Mouse (Mus musculus) erythroblast, embryonic 14.5 days (primary cell): ENCODE results near the gene Kmt2b. TPM values are rescaled to one million over a fixed set of nuclear protein-coding genes. Genes with fewer than 3 reads are reported as not detected.
A peak's percentile ranks its signal among the peaks of the same experiment; 100 is the strongest.

Source experiments
- H3K27me3 ChIP-seq: 2 replicates; pipeline ENCODE4 v1.6.1; 2012; ENCODE audit warnings: inconsistent platforms; ENCODE audit not compliant: control insufficient read depth
- H3K36me3 ChIP-seq: 2 replicates; pipeline ENCODE4 v1.6.1; 2012; ENCODE audit warnings: mild to moderate bottlenecking, inconsistent platforms; ENCODE audit not compliant: control insufficient read depth
- H3K4me1 ChIP-seq: 2 replicates; pipeline ENCODE4 v1.6.1; 2012; ENCODE audit warnings: inconsistent platforms; ENCODE audit not compliant: control insufficient read depth
- H3K4me3 ChIP-seq: replicated peaks from 2 replicates; pipeline ENCODE3; 2012; ENCODE audit warnings: moderate library complexity, mild to moderate bottlenecking, inconsistent platforms
- H3K9me3 ChIP-seq: 2 replicates; pipeline ENCODE4 v1.6.1; 2012; ENCODE audit warnings: low read length, inconsistent platforms, mixed read lengths; ENCODE audit not compliant: control insufficient read depth
- GATA1 ChIP-seq: IDR thresholded peaks from 2 replicates; pipeline ENCODE4 v1.6.1; 2012; ENCODE audit warnings: low read length, inconsistent platforms, mixed read lengths
- TAL1 ChIP-seq: IDR thresholded peaks from 3 replicates; pipeline ENCODE4 v1.6.1; 2012; ENCODE audit warnings: low read length, inconsistent platforms, mixed read lengths
- polyA plus RNA-seq: library from polyadenylated mRNA; stranded (reverse); fragments of >175 nt; gene quantifications from 2 replicates; pipeline ENCODE4 v1.2.3, GENCODE M21; 2012

Gene Kmt2b
- polyA plus RNA-seq, 1 experiment: 5.2 TPM

DNA sequence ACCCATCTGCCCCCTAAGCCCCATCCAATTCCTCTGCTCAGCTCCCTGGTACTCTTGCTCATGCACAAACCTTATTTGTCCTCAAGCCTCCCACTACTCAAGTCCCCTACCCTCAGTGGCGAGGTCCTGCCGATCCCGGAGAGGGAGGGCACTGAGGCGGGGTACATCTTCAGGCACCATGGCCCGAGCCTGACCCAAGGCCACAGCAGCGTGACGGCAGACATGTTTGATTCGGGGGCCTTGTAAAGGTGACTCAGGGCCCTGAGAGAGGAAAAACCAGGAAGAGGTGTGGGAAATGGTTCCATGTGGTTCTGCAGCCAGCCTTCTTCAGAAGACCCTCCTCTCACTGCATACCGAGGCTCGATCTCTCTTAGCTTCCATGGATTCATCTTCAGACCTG, 4.2 kb downstream of the Kmt2b start:
- Histone ChIP-seq H3K36me3 (peaks cover 79% of the 10 kb centered on the region), H3K4me3 (no peak overlapping the region), H3K4me1 (peaks cover 30% of the 10 kb centered on the region), H3K27me3 (no peaks in the 10 kb centered on the region), H3K9me3 (no peaks in the 10 kb centered on the region)
- no peak for TF ChIP-seq GATA1
- TF ChIP-seq TAL1: no peak

DNA sequence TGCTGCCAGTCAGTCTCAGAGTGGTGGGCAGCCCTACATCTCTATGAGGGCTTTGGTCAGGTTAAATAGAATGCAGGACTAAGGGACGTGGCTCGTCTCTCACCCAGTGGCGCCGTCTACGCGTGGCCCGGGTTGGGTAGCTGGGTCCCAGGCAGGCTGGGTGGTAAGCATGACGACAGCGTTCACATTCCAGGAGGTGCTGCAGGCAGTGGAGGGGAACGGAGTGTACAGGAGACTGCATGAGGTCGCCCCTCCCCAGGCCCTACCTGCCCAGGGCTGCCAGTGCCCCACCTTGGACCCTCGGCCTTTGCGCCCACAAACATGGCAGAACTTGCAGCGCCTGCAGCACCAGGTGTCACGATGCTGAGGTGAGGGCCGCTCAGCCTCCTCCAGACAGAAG, 7.0 kb downstream of the Kmt2b start:
- peaks cover 99% of the 10 kb centered on the region for H3K36me3 ChIP-seq
- peaks cover 11% of the 10 kb centered on the region for H3K4me1 ChIP-seq
- H3K9me3 ChIP-seq: no peaks in the 10 kb centered on the region
- H3K27me3 ChIP-seq: no peaks in the 10 kb centered on the region
- TF ChIP-seq GATA1: no peak
- no peak overlapping the region for H3K4me3 ChIP-seq

DNA sequence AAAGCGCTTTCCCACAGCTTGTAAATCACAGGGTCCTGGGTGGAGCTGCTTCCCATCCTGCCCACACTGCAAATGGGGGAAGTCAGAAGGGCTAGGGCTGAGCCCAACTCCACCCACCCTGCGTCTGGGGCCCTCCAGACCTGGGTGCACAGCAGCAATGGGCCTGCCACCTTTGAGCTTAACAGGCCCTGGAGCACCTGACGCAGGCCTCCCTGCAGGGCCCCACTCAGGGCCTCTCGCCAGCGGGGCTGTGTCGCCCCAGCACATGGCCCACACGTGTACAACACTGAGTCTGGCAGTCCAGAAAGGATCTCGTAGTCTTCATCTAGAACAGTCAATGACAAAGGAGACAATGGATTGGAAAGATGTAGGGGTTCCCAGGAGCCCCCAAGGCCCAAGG, 8.6 kb downstream of the Kmt2b start:
- no peak overlapping the region for H3K4me3 ChIP-seq
- H3K36me3 ChIP-seq: peaks cover 99% of the 10 kb centered on the region
- no peaks in the 10 kb centered on the region for H3K9me3 ChIP-seq
- TF ChIP-seq TAL1 (no peak), GATA1 (no peak)
- H3K4me1 ChIP-seq: peaks cover 2% of the 10 kb centered on the region
- no peaks in the 10 kb centered on the region for H3K27me3 ChIP-seq

DNA sequence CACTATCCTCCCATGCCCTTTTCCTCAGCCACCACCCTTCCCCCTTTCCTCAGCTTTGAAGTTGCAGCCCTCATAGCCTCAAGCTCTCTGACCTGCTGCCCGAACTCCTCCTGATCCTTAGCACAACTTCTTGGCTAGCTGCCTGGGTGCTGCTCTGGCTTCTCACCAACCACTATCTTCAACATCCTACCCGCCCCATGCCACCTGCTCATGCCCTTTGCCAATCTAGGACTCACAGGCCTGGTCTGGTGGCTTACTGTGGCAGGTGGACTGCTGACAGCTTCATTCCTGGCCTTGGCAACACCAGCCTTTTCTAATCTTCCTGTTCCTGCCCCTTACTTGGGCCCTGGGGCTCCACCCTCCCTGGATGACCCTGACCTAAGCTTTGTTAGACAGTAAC, 15.6 kb downstream of the Kmt2b start:
- Histone ChIP-seq H3K36me3 (peaks cover 100% of the 10 kb centered on the region), H3K9me3 (no peaks in the 10 kb centered on the region), H3K4me3 (no peak overlapping the region), H3K27me3 (no peaks in the 10 kb centered on the region), H3K4me1 (peaks cover 19% of the 10 kb centered on the region)
- no peak for TF ChIP-seq TAL1

DNA sequence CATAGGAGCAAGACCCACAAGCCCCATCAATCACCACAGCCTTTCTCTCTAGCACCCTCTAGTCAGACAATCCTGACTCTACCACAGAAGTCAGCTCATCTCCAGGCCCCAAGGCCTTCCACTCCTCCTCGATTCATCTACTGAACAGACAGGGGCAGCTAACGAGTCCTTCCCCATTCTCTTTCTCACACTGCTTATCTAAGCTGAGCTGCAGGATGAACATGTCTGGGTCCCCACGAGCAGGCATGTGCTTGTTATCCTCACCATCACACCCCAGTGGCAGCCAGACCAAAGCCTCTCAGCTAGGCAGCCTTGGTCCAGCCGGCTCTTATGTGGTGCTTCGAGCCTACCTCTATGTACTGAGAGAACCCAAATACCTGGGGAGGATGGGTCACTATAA, 16.1 kb downstream of the Kmt2b start:
- H3K27me3 ChIP-seq: no peaks in the 10 kb centered on the region
- no peak overlapping the region for H3K4me3 ChIP-seq
- peaks cover 19% of the 10 kb centered on the region for H3K4me1 ChIP-seq
- H3K9me3 ChIP-seq: no peaks in the 10 kb centered on the region
- peaks cover 99% of the 10 kb centered on the region for H3K36me3 ChIP-seq
- TF ChIP-seq TAL1 (no peak), GATA1 (no peak)

DNA sequence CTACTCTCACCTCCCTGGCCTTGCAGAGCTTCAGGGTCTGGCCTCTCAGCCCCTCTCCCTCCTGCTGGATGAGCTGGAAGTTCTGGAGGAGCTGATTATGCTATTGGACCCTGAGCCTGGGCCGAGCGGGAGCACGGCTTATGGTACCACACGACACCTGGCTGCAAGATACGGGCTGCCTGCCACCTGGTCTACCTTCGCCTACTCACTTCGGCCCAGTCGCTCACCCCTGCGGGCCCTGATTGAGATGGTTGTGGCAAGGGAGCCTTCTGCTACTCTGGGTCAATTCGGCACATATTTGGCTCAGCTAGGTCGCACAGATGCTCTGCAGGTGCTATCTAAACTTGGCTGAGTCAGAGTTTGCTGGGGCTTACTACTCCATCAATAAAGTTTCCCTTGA, 21.0 kb downstream of the Kmt2b start:
- H3K4me3 ChIP-seq: no peak overlapping the region
- no peak for TF ChIP-seq TAL1
- no peak for TF ChIP-seq GATA1
- no peaks in the 10 kb centered on the region for H3K9me3 ChIP-seq
- peaks cover 83% of the 10 kb centered on the region for H3K36me3 ChIP-seq
- H3K27me3 ChIP-seq: no peaks in the 10 kb centered on the region
- peaks cover 29% of the 10 kb centered on the region for H3K4me1 ChIP-seq

DNA sequence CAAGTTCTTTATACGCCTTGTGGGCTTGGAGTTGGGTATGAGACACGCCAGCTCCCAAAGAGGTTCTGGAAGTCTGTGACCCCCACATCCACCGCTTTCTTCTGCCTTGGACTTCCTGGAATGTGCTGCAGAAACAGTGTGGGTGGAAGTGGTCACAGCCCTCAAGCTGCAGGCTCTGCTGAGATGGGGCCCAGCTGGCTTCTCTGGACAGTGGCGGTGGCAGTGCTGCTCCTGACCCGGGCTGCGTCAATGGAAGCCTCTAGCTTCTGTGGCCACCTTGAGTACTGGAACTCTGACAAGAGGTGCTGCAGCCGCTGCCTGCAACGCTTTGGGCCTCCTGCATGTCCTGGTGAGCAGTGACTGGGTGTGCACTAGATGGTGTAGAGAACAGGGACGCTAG, 22.5 kb downstream of the Kmt2b start:
- H3K4me3 ChIP-seq: no peak overlapping the region
- TF ChIP-seq GATA1: no peak
- H3K36me3 ChIP-seq: peaks cover 73% of the 10 kb centered on the region
- H3K9me3 ChIP-seq: no peaks in the 10 kb centered on the region
- H3K27me3 ChIP-seq: no peaks in the 10 kb centered on the region
- H3K4me1 ChIP-seq: peaks cover 33% of the 10 kb centered on the region

DNA sequence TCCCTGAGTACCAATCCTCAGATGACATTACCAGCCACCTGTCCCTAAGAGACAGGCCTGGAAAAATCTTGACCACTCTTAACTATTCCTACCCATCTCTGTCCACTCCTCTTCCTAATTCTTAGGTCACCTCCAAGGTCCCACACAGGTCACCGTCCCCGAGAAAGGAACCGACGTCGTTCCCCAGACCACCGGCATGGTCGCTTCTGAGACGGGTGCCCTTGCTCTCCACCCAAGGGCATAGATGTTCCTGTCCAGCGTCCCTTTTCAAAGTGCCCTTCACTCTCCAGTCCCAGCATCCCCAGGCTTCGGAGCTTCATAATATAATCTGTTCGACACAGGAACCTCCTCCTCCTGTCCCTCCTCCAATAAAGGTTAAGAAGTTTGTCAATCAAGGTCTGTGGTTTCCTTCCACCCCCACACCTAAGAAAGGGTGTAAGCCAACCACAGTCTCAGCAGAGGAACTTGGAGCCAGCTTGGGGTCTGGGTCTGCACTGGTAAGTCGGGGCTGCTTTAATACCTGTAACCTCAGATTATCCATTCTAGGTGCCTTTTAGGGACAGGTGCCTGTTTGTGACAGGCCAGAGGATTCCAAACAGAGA, 23.5 kb downstream of the Kmt2b start, which contains the start of gene Igflr1:
Gene Igflr1 (plus strand): TSS at position 458 of the 602 bp plus-strand sequence.
- H3K9me3 ChIP-seq: no peaks in the 10 kb centered on the region
- peak within 1 kb of the TSS; percentile 94 for H3K4me3 ChIP-seq
- no peak for TF ChIP-seq GATA1
- no peak for TF ChIP-seq TAL1
- H3K4me1 ChIP-seq: peaks cover 40% of the 10 kb centered on the region
- H3K36me3 ChIP-seq: peaks cover 69% of the 10 kb centered on the region
- no peaks in the 10 kb centered on the region for H3K27me3 ChIP-seq

DNA sequence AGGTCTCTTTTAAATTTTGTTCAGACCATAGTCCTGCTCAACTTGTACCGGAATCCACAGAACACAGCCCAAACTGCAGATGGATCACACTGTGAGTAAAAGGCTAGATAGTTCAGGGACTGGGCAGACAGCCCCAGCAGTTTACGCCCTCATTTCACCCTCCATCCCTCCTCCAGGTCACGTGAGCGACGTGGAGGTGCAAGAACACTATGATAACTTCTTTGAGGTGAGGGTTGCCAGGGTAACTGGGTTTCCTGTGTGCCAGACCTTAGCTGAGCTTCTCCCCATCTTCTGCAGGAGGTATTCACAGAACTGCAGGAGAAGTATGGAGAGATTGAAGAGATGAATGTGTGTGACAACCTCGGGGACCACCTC, 24.6 kb downstream of the Kmt2b start:
- peaks cover 57% of the 10 kb centered on the region for H3K36me3 ChIP-seq
- H3K4me3 ChIP-seq: peak overlapping the region; percentile 94
- no peaks in the 10 kb centered on the region for H3K9me3 ChIP-seq
- peaks cover 50% of the 10 kb centered on the region for H3K4me1 ChIP-seq
- H3K27me3 ChIP-seq: no peaks in the 10 kb centered on the region
- TF ChIP-seq TAL1: no peak
- TF ChIP-seq GATA1: no peak

DNA sequence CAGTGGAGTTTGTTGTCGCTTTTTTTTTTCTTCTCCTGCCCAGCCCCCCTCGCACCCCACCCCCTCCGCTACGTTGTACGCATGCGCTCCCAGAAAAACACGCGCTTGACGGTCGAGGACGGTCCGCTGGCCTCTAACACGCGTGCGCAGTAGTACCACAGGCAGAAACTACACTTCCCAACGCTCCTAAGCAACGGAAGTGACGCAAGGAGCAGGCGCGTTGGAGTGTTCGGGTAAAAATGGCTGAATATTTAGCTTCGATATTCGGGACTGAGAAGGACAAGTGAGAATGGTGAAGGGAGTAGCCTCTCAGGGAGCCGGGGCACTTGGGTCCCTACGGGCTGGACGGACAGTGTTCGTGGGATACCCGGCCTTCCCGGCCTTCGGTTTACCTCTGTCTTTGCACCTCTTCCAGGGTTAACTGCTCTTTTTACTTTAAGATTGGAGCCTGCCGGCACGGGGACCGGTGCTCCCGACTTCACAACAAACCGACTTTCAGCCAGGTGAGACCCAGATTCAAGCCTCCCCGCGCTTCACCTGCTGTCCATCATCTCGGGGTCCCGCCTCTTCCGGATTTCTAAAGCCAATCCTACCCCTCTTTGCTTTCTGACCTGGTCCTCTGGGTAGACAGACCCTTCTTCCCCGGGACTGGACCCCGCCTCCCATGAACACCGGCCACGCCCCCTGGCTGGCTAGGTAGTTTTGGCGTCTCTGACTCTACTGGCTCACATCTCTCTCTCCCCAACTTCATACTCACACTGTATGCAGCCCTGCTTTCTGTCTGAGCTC, 25.2 kb downstream of the Kmt2b start, which contains the start of the genes U2af1l4, Gm49396 and Psenen:
Gene U2af1l4 (plus strand): TSS at position 185 of the 789 bp plus-strand sequence.
Gene Gm49396 (plus strand): TSS at position 228 of the 789 bp plus-strand sequence.
Gene Psenen (minus strand): TSS at position 511 of the 789 bp plus-strand sequence.
- Histone ChIP-seq H3K4me3 (peak within 1 kb of the TSS; percentile 94), H3K27me3 (no peaks in the 10 kb centered on the region), H3K4me1 (peaks cover 56% of the 10 kb centered on the region), H3K36me3 (peaks cover 51% of the 10 kb centered on the region), H3K9me3 (no peaks in the 10 kb centered on the region)
- TF ChIP-seq TAL1 (no peak), GATA1 (no peak)
